Mouse (Mus musculus) intestine, embryonic 16.5 days (tissue): ENCODE measurements around the gene Tcf7. TPM values are rescaled to one million over a fixed set of nuclear protein-coding genes. Genes with fewer than 3 reads are reported as not detected.
A peak's percentile ranks its signal among the peaks of the same experiment; 100 is the strongest.

Experiments used
- ATAC-seq: fragments of 200-750 bp; cut with Nextera tagmentation; 2 replicates; pipeline ENCODE4 v1.8.0; 2017; ENCODE audit warnings: moderate TSS enrichment, moderate library complexity
- H3K27ac ChIP-seq: fragments of 300-500 bp; sonication (generic); 2 replicates; pipeline ENCODE4 v1.5.1; 2014; ENCODE audit warnings: mild to moderate bottlenecking, low read length
- H3K27me3 ChIP-seq: fragments of 300-500 bp; sonication (generic); replicated peaks from 2 replicates; pipeline ENCODE4 v1.6.1; 2014; ENCODE audit warnings: low read length, control low read depth, mixed read lengths; ENCODE audit not compliant: control insufficient read depth, insufficient read depth
- H3K36me3 ChIP-seq: fragments of 300-500 bp; sonication (generic); 2 replicates; pipeline ENCODE4 v1.6.1; 2014; ENCODE audit warnings: low read length, control low read depth; ENCODE audit not compliant: control insufficient read depth, insufficient read depth
- H3K4me1 ChIP-seq: fragments of 300-500 bp; sonication (generic); 2 replicates; pipeline ENCODE4 v1.6.1; 2014; ENCODE audit warnings: low read length, control low read depth, mixed read lengths; ENCODE audit not compliant: control insufficient read depth, insufficient read depth
- H3K4me2 ChIP-seq: fragments of 300-500 bp; sonication (generic); 2 replicates; pipeline ENCODE4 v1.6.1; 2014; ENCODE audit warnings: low read depth, low read length, control low read depth
- H3K4me3 ChIP-seq: fragments of 300-500 bp; sonication (generic); 2 replicates; pipeline ENCODE4 v1.5.1; 2014; ENCODE audit warnings: mild to moderate bottlenecking, low read length
- H3K9ac ChIP-seq: fragments of 300-500 bp; sonication (generic); 2 replicates; pipeline ENCODE4 v1.6.1; 2014; ENCODE audit warnings: low read depth, low read length
- H3K9me3 ChIP-seq: fragments of 300-500 bp; sonication (generic); 2 replicates; pipeline ENCODE4 v1.6.1; 2016; ENCODE audit warnings: low read length, control low read depth; ENCODE audit not compliant: control insufficient read depth
- WGBS: fragments of 180-500 bp; shearing (Covaris S2); extraction: QIAGEN DNeasy Blood & Tissue Kit; methylation state at CpG from one replicate; pipeline ENCODE4 v1.1.7; 2014; 5-methylcytosine and 5-hydroxymethylcytosine counted together
- polyA plus RNA-seq: library from polyadenylated mRNA; unstranded; fragments of >200 nt; fragmentation: Nextera tagmentation; extraction: Ambion mirVana; gene quantifications from 2 replicates; pipeline ENCODE4 v1.2.1, GENCODE M21; 2015

The Tcf7 gene
- polyA plus RNA-seq, 1 experiment from 2014 or later = 3.4 TPM

GRCm38 (mm10) chr11:52292346-52292745 lies 9.5 kb upstream of the Tcf7 start:
- 72% methylated on average over 7 of the region's 7 CpGs for WGBS
- Histone ChIP-seq H3K36me3 (no peaks in the 10 kb centered on the region), H3K27me3 (no peaks in the 10 kb centered on the region), H3K4me2 (no peak overlapping the region), H3K9me3 (no peaks in the 10 kb centered on the region), H3K27ac (no peak overlapping the region), H3K4me1 (no peaks in the 10 kb centered on the region), H3K9ac (no peak overlapping the region), H3K4me3 (no peak overlapping the region)
- ATAC-seq = no peak

GRCm38 (mm10) chr11:52286958-52287305 lies 4.1 kb upstream of the Tcf7 start:
- no peak overlapping the region for H3K4me2 ChIP-seq
- no peak for ATAC-seq

GRCm38 (mm10) chr11:52286301-52286957 lies 3.6 kb upstream of the Tcf7 start:
- Histone ChIP-seq H3K27ac (no peak overlapping the region), H3K4me2 (no peak overlapping the region), H3K4me1 (peaks cover 13% of the 10 kb centered on the region), H3K9me3 (no peaks in the 10 kb centered on the region), H3K36me3 (no peaks in the 10 kb centered on the region), H3K27me3 (0 out of 2 replicates have a peak, but pooled peaks cover 2% of the 10 kb centered on the region), H3K4me3 (no peak overlapping the region), H3K9ac (no peak overlapping the region)
- WGBS = 43% methylated on average over 16 of the region's 16 CpGs
- ATAC-seq = no peak

More at GRCm38 (mm10) chr11:52286958-52287305, 4.1 kb upstream of the Tcf7 start:
- peaks cover 13% of the 10 kb centered on the region for H3K4me1 ChIP-seq
- 34% methylated on average over 4 of the region's 4 CpGs for WGBS
- H3K27me3 ChIP-seq = 0 out of 2 replicates have a peak, but pooled peaks cover 2% of the 10 kb centered on the region
- no peak overlapping the region for H3K9ac ChIP-seq
- H3K9me3 ChIP-seq = no peaks in the 10 kb centered on the region
- no peak overlapping the region for H3K4me3 ChIP-seq
- no peaks in the 10 kb centered on the region for H3K36me3 ChIP-seq
- no peak overlapping the region for H3K27ac ChIP-seq

- Histone ChIP-seq H3K36me3 (no peaks in the 10 kb centered on the region), H3K4me3 (peak overlapping the region; percentile 75), H3K27ac (no peak overlapping the region), H3K4me2 (peak overlapping the region; percentile 99), H3K4me1 (peaks cover 13% of the 10 kb centered on the region), H3K9ac (peak overlapping the region; percentile 74), H3K27me3 (peaks cover 5% of the 10 kb centered on the region; the same call in 1 of the 2 replicates), H3K9me3 (no peaks in the 10 kb centered on the region)
- WGBS = 12% methylated on average over 44 of the region's 44 CpGs
- ATAC-seq = peak; percentile 49
Measured at GRCm38 (mm10) chr11:52283596-52284571, 1.1 kb upstream of the Tcf7 start.

- H3K27me3 ChIP-seq = peaks cover 5% of the 10 kb centered on the region; the same call in 1 of the 2 replicates
- H3K9me3 ChIP-seq = no peaks in the 10 kb centered on the region
- WGBS = 3% methylated on average over 19 of the region's 19 CpGs
- H3K36me3 ChIP-seq = no peaks in the 10 kb centered on the region
- no peak overlapping the region for H3K27ac ChIP-seq
- peak overlapping the region; percentile 74 for H3K9ac ChIP-seq
- peak overlapping the region; percentile 99 for H3K4me2 ChIP-seq
- peaks cover 13% of the 10 kb centered on the region for H3K4me1 ChIP-seq
- peak overlapping the region; percentile 75 for H3K4me3 ChIP-seq
- 0 out of 2 replicates have a peak, but pooled peaks have one; percentile 9 for ATAC-seq
Measured at GRCm38 (mm10) chr11:52282420-52282773, 417 bp downstream of the Tcf7 start.

- Histone ChIP-seq H3K27me3 (peaks cover 5% of the 10 kb centered on the region; the same call in 1 of the 2 replicates), H3K4me3 (no peak overlapping the region; the same call in 1 of the 2 replicates), H3K36me3 (no peaks in the 10 kb centered on the region), H3K9me3 (no peaks in the 10 kb centered on the region), H3K4me1 (peaks cover 13% of the 10 kb centered on the region), H3K4me2 (peak overlapping the region; percentile 99; the same call in 1 of the 2 replicates), H3K9ac (no peak overlapping the region), H3K27ac (no peak overlapping the region)
- 71% methylated on average over 19 of the region's 19 CpGs for WGBS
- ATAC-seq = no peak
Measured at GRCm38 (mm10) chr11:52281568-52282328, 1.1 kb downstream of the Tcf7 start.

GRCm38 (mm10) chr11:52280566-52281455 lies 2.0 kb downstream of the Tcf7 start:
- WGBS = 93% methylated on average over 11 of the region's 11 CpGs
- H3K4me2 ChIP-seq = no peak overlapping the region
- H3K36me3 ChIP-seq = no peaks in the 10 kb centered on the region
- peaks cover 10% of the 10 kb centered on the region for H3K4me1 ChIP-seq
- ATAC-seq = no peak
- H3K27me3 ChIP-seq = peaks cover 5% of the 10 kb centered on the region; the same call in 1 of the 2 replicates
- no peak overlapping the region for H3K4me3 ChIP-seq
- H3K9me3 ChIP-seq = no peaks in the 10 kb centered on the region
- H3K9ac ChIP-seq = no peak overlapping the region
- H3K27ac ChIP-seq = no peak overlapping the region

- WGBS = 94% methylated on average over 8 of the region's 8 CpGs
- no peak for ATAC-seq
- H3K4me2 ChIP-seq = no peak overlapping the region
- H3K4me3 ChIP-seq = no peak overlapping the region
- no peaks in the 10 kb centered on the region for H3K36me3 ChIP-seq
- peaks cover 5% of the 10 kb centered on the region; the same call in 1 of the 2 replicates for H3K27me3 ChIP-seq
- peaks cover 10% of the 10 kb centered on the region for H3K4me1 ChIP-seq
- no peaks in the 10 kb centered on the region for H3K9me3 ChIP-seq
- H3K9ac ChIP-seq = no peak overlapping the region
- no peak overlapping the region for H3K27ac ChIP-seq
Measured at GRCm38 (mm10) chr11:52279611-52280145, 3.1 kb downstream of the Tcf7 start.
